Mouse (Mus musculus): ENCODE measurements around the gene Zfp978. TPM values are rescaled to one million over a fixed set of nuclear protein-coding genes. Genes with fewer than 3 reads are reported as not detected.
"Not testable (repeated sequence)": the region's sequence is repeated elsewhere in the genome, so short reads cannot be mapped to it uniquely, and the experiment has no call there.

The Zfp978 gene
- polyA plus RNA-seq (2015; fragmentation: Nextera tagmentation; extraction: Ambion mirVana), result not detected in 2 replicates

- not testable (repeated sequence) for H3K9ac ChIP-seq; H3K27me3 ChIP-seq; H3K27ac ChIP-seq (replicated peaks); H3K4me3 ChIP-seq (replicated peaks); H3K4me1 ChIP-seq; H3K36me3 ChIP-seq; ATAC-seq (ENCODE audit: insufficient number of reproducible peaks, low FRiP score, low TSS enrichment, low read depth); H3K9me3 ChIP-seq (replicated peaks); H3K4me2 ChIP-seq (replicated peaks)
- WGBS, result no CpG with 5 or more reads among the region's 6 CpGs
These were observed at the start of gene Zfp978 for GRCm38 (mm10) chr4:147361003-147361402. Gene Zfp978 (plus strand): TSS chr4:147361303.

- 88% methylated on average over 2 of the region's 2 CpGs for WGBS
- H3K27ac ChIP-seq (replicated peaks); H3K9ac ChIP-seq; H3K4me1 ChIP-seq; H3K4me3 ChIP-seq (replicated peaks); H3K4me2 ChIP-seq (replicated peaks); H3K27me3 ChIP-seq; H3K36me3 ChIP-seq: not testable (repeated sequence)
- peaks cover 51% of the 10 kb centered on the region for H3K9me3 ChIP-seq (replicated peaks)
- peak; percentile 75 for ATAC-seq (ENCODE audit: insufficient number of reproducible peaks, low FRiP score, low TSS enrichment, low read depth)
These were observed 25.9 kb upstream of the Zfp978 start for GRCm38 (mm10) chr4:147335036-147335690.

- H3K36me3 ChIP-seq; H3K4me1 ChIP-seq; H3K9ac ChIP-seq; H3K4me3 ChIP-seq (replicated peaks); H3K27me3 ChIP-seq; H3K27ac ChIP-seq (replicated peaks); H3K4me2 ChIP-seq (replicated peaks): not testable (repeated sequence)
- H3K9me3 ChIP-seq (replicated peaks), result peaks cover 55% of the 10 kb centered on the region
- 18% methylated on average over 1 of the region's 1 CpGs for WGBS
- peak; percentile 71 for ATAC-seq (ENCODE audit: insufficient number of reproducible peaks, low FRiP score, low TSS enrichment, low read depth)
These were observed 25.3 kb upstream of the Zfp978 start for GRCm38 (mm10) chr4:147335691-147336367.

- H3K36me3 ChIP-seq; H3K27ac ChIP-seq (replicated peaks); H3K4me2 ChIP-seq (replicated peaks); H3K4me1 ChIP-seq; H3K4me3 ChIP-seq (replicated peaks); H3K9ac ChIP-seq; H3K27me3 ChIP-seq: not testable (repeated sequence)
- ATAC-seq (ENCODE audit: insufficient number of reproducible peaks, low FRiP score, low TSS enrichment, low read depth), result peak; percentile 76
- 64% methylated on average over 6 of the region's 6 CpGs for WGBS
- H3K9me3 ChIP-seq (replicated peaks), result peaks cover 57% of the 10 kb centered on the region
These were observed 24.5 kb upstream of the Zfp978 start for GRCm38 (mm10) chr4:147336368-147337195.

DNA sequence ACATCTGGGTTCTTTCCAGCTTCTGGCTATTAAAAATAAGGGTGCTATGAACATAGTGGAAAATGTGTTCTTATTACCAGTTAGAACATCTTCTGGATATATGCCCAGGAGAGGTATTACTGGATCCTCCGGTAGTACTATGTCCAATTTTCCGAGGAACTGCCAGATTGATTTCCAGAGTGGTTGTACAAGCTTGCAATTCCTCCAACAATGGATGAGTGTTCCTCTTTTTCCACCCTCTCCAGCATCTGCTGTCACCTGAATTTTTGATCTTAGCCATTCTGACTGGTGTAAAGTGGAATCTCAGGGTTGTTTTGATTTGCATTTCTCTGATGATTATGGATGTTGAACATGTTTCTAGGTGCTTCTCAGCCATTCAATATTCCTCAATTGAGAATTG lies 23.6 kb upstream of the Zfp978 start:
- not testable (repeated sequence) for H3K4me1 ChIP-seq; H3K4me2 ChIP-seq (replicated peaks); H3K9ac ChIP-seq; ATAC-seq (ENCODE audit: insufficient number of reproducible peaks, low FRiP score, low TSS enrichment, low read depth); H3K4me3 ChIP-seq (replicated peaks); H3K27ac ChIP-seq (replicated peaks); H3K27me3 ChIP-seq; H3K36me3 ChIP-seq
- peaks cover 57% of the 10 kb centered on the region for H3K9me3 ChIP-seq (replicated peaks)
- 88% methylated on average over 2 of the region's 2 CpGs for WGBS

DNA sequence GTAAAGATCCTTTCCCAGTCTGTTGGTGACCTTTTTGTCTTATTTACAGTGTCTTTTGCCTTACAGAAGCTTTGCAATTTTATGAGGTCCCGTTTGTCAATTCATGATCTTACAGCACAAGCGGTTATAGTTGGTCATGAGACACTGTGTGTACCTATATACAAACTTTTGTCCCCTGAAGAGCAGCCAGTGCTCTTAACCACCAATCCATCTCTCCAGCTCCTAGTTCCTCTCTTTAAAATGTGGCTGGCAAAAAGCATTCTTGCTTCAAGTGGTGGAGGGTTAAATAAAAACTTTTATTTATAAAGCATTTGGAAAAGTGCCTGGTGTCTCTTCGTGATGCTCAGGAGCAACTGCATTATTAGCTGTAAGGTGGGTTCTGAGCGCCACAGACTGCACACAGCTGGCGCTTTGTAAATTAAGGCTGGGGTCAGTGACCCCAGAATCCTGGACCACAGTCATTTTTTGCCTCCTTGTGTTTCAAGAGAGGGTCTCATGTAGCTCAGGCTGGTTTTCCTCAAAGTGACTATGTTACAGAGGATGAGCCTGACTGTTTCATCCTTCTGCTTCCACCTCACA lies 23.0 kb upstream of the Zfp978 start:
- Histone ChIP-seq H3K4me3 (replicated peaks) (no peak overlapping the region), H3K27ac (replicated peaks) (no peak overlapping the region), H3K9ac (no peak overlapping the region), H3K4me1 (no peaks in the 10 kb centered on the region), H3K36me3 (no peaks in the 10 kb centered on the region), H3K4me2 (replicated peaks) (no peak overlapping the region), H3K27me3 (no peaks in the 10 kb centered on the region), H3K9me3 (replicated peaks) (peaks cover 60% of the 10 kb centered on the region)
- 0 out of 2 replicates have a peak, but pooled peaks have one; percentile 41 for ATAC-seq (ENCODE audit: insufficient number of reproducible peaks, low FRiP score, low TSS enrichment, low read depth)
- WGBS, result 69% methylated on average over 5 of the region's 5 CpGs

DNA sequence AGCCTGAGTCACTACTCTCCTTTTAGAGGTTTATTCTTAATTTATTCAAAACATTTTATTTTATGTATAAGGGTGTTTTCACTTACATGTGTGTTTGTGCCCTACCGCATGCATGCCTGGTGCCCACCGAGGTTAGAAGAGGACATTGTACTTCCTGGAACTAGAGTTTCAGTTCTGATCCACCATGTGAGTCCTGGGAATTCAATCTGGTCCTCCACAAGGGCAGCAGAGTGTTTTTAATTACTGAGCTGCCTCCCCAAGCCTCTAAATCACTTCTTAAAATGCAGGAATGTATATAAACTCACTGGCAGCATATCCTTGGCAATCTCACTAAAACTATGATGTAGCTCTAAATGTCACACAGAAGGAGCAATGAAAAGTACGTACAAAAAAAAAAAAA lies 22.4 kb upstream of the Zfp978 start:
- H3K9ac ChIP-seq; H3K36me3 ChIP-seq; ATAC-seq (ENCODE audit: insufficient number of reproducible peaks, low FRiP score, low TSS enrichment, low read depth); H3K4me2 ChIP-seq (replicated peaks); H3K4me3 ChIP-seq (replicated peaks); H3K4me1 ChIP-seq; H3K27me3 ChIP-seq; H3K27ac ChIP-seq (replicated peaks): not testable (repeated sequence)
- H3K9me3 ChIP-seq (replicated peaks), result peaks cover 66% of the 10 kb centered on the region
- 74% methylated on average over 3 of the region's 3 CpGs for WGBS

GRCm38 (mm10) chr4:147339601-147340219 lies 21.4 kb upstream of the Zfp978 start:
- not testable (repeated sequence) for H3K27ac ChIP-seq (replicated peaks); H3K4me2 ChIP-seq (replicated peaks); H3K27me3 ChIP-seq; H3K36me3 ChIP-seq; H3K4me1 ChIP-seq; ATAC-seq (ENCODE audit: insufficient number of reproducible peaks, low FRiP score, low TSS enrichment, low read depth); H3K4me3 ChIP-seq (replicated peaks); H3K9ac ChIP-seq
- peaks cover 62% of the 10 kb centered on the region for H3K9me3 ChIP-seq (replicated peaks)
- 71% methylated on average over 7 of the region's 7 CpGs for WGBS

DNA sequence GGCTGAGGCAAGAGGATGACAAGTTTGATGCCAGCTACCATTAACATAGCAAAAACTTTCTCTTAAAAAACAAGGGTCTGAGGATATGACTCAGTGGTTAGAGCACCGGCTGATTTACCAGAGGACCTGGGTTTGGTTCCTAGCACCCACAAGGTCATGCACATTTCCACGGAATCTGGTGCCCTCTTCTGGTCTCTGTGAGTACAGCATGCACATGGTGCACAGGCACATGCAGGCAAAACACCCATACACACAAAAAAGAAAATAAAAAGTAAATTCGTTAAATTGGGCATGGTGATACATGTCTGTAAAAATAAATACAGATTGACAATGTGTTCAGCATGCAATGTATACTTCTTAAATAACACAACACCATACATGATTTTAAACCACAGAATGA lies 20.9 kb upstream of the Zfp978 start:
- ATAC-seq (ENCODE audit: insufficient number of reproducible peaks, low FRiP score, low TSS enrichment, low read depth); H3K27ac ChIP-seq (replicated peaks); H3K4me3 ChIP-seq (replicated peaks); H3K4me2 ChIP-seq (replicated peaks); H3K9ac ChIP-seq; H3K27me3 ChIP-seq; H3K4me1 ChIP-seq; H3K36me3 ChIP-seq: not testable (repeated sequence)
- peaks cover 62% of the 10 kb centered on the region for H3K9me3 ChIP-seq (replicated peaks)
- 63% methylated on average over 3 of the region's 3 CpGs for WGBS

- not testable (repeated sequence) for H3K27me3 ChIP-seq; H3K9ac ChIP-seq; H3K4me2 ChIP-seq (replicated peaks); H3K36me3 ChIP-seq; H3K4me1 ChIP-seq; ATAC-seq (ENCODE audit: insufficient number of reproducible peaks, low FRiP score, low TSS enrichment, low read depth); H3K27ac ChIP-seq (replicated peaks); H3K4me3 ChIP-seq (replicated peaks)
- peaks cover 58% of the 10 kb centered on the region for H3K9me3 ChIP-seq (replicated peaks)
- 83% methylated on average over 3 of the region's 3 CpGs for WGBS
These were observed 20.2 kb upstream of the Zfp978 start for GRCm38 (mm10) chr4:147340876-147341275.

All from embryonic facial prominence, embryonic 15.5 days (tissue).